10 mouse cellular contexts compared by ENCODE assay signal in the genomic region with DNA sequence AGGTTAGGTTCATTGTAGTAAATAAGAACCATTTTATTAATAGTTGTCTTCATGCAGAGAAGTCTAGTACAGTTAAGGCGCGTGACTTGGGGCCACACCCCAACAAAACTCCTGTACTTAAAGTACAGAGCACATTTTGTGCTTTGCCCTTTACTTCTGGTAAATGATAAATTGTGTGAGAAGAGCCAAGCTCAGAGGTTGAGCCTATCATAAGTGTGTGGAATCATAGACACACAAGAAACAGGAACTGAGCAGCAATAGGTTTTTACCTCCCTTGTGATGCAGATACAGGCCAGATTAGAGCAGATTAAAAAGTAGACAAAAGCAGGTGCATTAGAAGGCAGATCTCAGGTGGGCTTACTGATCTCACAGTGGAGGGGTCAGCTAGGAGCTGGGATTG. TPM values are rescaled to one million over a fixed set of nuclear protein-coding genes. Genes with fewer than 3 reads are reported as not detected.
DNase-seq lines count a peak whose midpoint lies in the region; ATAC-seq lines count a peak whose summit lies in the region.
"Had no signal": no experiment of that assay in that cellular context is flagged by ENCODE, and none has a peak within 500 bp of the region (broad histone marks: within the 10 kb centered on the region; RNA-seq: fewer than 3 reads in every experiment).

No protein-coding gene starts in this region.

- peaks cover 26% of the 10 kb centered on the region for H3K36me3 ChIP-seq in heart, embryonic 12.5 days
- peaks cover 22% of the 10 kb centered on the region for H3K36me3 ChIP-seq in lung, embryonic 15.5 days
- peaks cover 31% of the 10 kb centered on the region for H3K36me3 ChIP-seq in forebrain, embryonic 13.5 days (ENCODE audit: poor library complexity, severe bottlenecking)
- peaks cover 40% of the 10 kb centered on the region for H3K36me3 ChIP-seq in liver, embryonic 16.5 days (ENCODE audit: control insufficient read depth, insufficient read depth)

- ATAC-seq in heart, embryonic 12.5 days (ENCODE audit: insufficient number of reproducible peaks, low FRiP score), result no peak
- ATAC-seq in lung, embryonic 15.5 days (ENCODE audit: borderline replicate concordance, extremely low read depth, low FRiP score, low TSS enrichment), result no peak
- ATAC-seq in forebrain, embryonic 13.5 days, result no peak
- ATAC-seq in liver, embryonic 16.5 days (ENCODE audit: low read depth), result no peak

- 93% methylated on average over 2 of the region's 2 CpGs for WGBS in heart, embryonic 12.5 days
- WGBS in lung, embryonic 15.5 days, result 93% methylated on average over 2 of the region's 2 CpGs
- 96% methylated on average over 2 of the region's 2 CpGs for WGBS in forebrain, embryonic 13.5 days
- 77% methylated on average over 2 of the region's 2 CpGs for WGBS in liver, embryonic 16.5 days (ENCODE audit: insufficient replicate concordance)

- H3K4me1 ChIP-seq in heart, embryonic 12.5 days (replicated peaks), result peaks cover 21% of the 10 kb centered on the region
- peaks cover 36% of the 10 kb centered on the region for H3K4me1 ChIP-seq in lung, embryonic 15.5 days
- peaks cover 45% of the 10 kb centered on the region for H3K4me1 ChIP-seq in forebrain, embryonic 13.5 days
- H3K4me1 ChIP-seq in liver, embryonic 16.5 days (ENCODE audit: control insufficient read depth, low read depth, low read length), result peaks cover 19% of the 10 kb centered on the region

- peak overlapping the region; percentile 48 for H3K4me2 ChIP-seq in heart, embryonic 12.5 days
- H3K4me2 ChIP-seq in lung, embryonic 15.5 days, result peak overlapping the region; percentile 7
- peak overlapping the region; percentile 47 for H3K4me2 ChIP-seq in forebrain, embryonic 13.5 days
- peak overlapping the region; percentile 74 for H3K4me2 ChIP-seq in liver, embryonic 16.5 days (ENCODE audit: low read depth, low read length)

- peak overlapping the region; percentile 48; the same call in 1 of the 2 replicates for H3K9ac ChIP-seq in heart, embryonic 12.5 days
- no peak overlapping the region for H3K9ac ChIP-seq in lung, embryonic 15.5 days
- peak overlapping the region; percentile 30; the same call in 1 of the 2 replicates for H3K9ac ChIP-seq in forebrain, embryonic 13.5 days
- peak overlapping the region; percentile 12; the same call in 1 of the 2 replicates for H3K9ac ChIP-seq in liver, embryonic 16.5 days (ENCODE audit: low read depth, low read length)

- no peak overlapping the region for H3K27ac ChIP-seq in heart, embryonic 12.5 days (ENCODE audit: poor library complexity, severe bottlenecking)
- H3K27ac ChIP-seq in lung, embryonic 15.5 days, result no peak overlapping the region
- no peak overlapping the region for H3K27ac ChIP-seq in forebrain, embryonic 13.5 days
- H3K27ac ChIP-seq in liver, embryonic 16.5 days (ENCODE audit: low read length), result no peak overlapping the region

- peak overlapping the region; percentile 9; the same call in 1 of the 2 replicates for H3K4me3 ChIP-seq in heart, embryonic 12.5 days
- no peak overlapping the region for H3K4me3 ChIP-seq in lung, embryonic 15.5 days
- H3K4me3 ChIP-seq in forebrain, embryonic 13.5 days, result peak overlapping the region; percentile 11; the same call in 1 of the 2 replicates
- peak overlapping the region; percentile 86 for H3K4me3 ChIP-seq in liver, embryonic 16.5 days (ENCODE audit: low read depth, low read length)

- H3K9me3 ChIP-seq in heart, embryonic 12.5 days (replicated peaks), result no peaks in the 10 kb centered on the region
- no peaks in the 10 kb centered on the region for H3K9me3 ChIP-seq in lung, embryonic 15.5 days
- no peaks in the 10 kb centered on the region for H3K9me3 ChIP-seq in forebrain, embryonic 13.5 days (replicated peaks)
- no peaks in the 10 kb centered on the region for H3K9me3 ChIP-seq in liver, embryonic 16.5 days (replicated peaks; ENCODE audit: control insufficient read depth, low read length)

- no peaks in the 10 kb centered on the region for H3K27me3 ChIP-seq in heart, embryonic 12.5 days (replicated peaks)
- no peaks in the 10 kb centered on the region for H3K27me3 ChIP-seq in lung, embryonic 15.5 days
- no peaks in the 10 kb centered on the region for H3K27me3 ChIP-seq in forebrain, embryonic 13.5 days
- no peaks in the 10 kb centered on the region for H3K27me3 ChIP-seq in liver, embryonic 16.5 days (ENCODE audit: control insufficient read depth, insufficient read depth, low read depth, low read length)

- no peak for DNase-seq in heart, postnatal 4 days
- no peak for DNase-seq in lung, postnatal 14 days
- DNase-seq in testis, postnatal 14 days (ENCODE audit: low spot score), result no peak
- DNase-seq in left cerebral cortex, adult 8-10 months (ENCODE audit: low spot score in 2 of 2), result no peak
- DNase-seq: cerebellum, postnatal 25 days; right cerebral cortex, adult 18-20 months had no signal

RNA-seq across cellular contexts. Expression of a gene that starts 3.0 kb away (rescaled TPM):
- 24.3 and 28.3 TPM in 2 replicates for polyA plus RNA-seq in heart, embryonic 12.5 days (2016; fragmentation: Nextera tagmentation; extraction: Ambion mirVana)
- 10 to 100 TPM; 10.3 to 11.1 TPM for total RNA-seq in heart, postnatal 4 days (2021)
- polyA plus RNA-seq in lung, embryonic 15.5 days (2015; fragmentation: Nextera tagmentation; extraction: Ambion mirVana), result 27.9 and 29.5 TPM in 2 replicates
- polyA plus RNA-seq in forebrain, embryonic 13.5 days (2015; fragmentation: Nextera tagmentation; extraction: Ambion mirVana), result 26.3 and 27.6 TPM in 2 replicates
- polyA plus RNA-seq in liver, embryonic 16.5 days (2015; fragmentation: Nextera tagmentation; extraction: Ambion mirVana), result 36.1 and 41.4 TPM in 2 replicates
- 1 to 10 TPM in 3 of 4 experiments, under 1 TPM in 1; 0.70 to 2.0 (median 1.1) TPM for total RNA-seq in left cerebral cortex, adult 8-10 months (2022)

RNA-seq across cellular contexts. Expression of a gene that starts 3.2 kb away (rescaled TPM):
- polyA plus RNA-seq in heart, embryonic 12.5 days (2016; fragmentation: Nextera tagmentation; extraction: Ambion mirVana), result 51.6 and 53.3 TPM in 2 replicates
- total RNA-seq in heart, postnatal 4 days (2021), result 10 to 100 TPM; 23.4 to 27.3 TPM
- 81.9 and 85.9 TPM in 2 replicates for polyA plus RNA-seq in lung, embryonic 15.5 days (2015; fragmentation: Nextera tagmentation; extraction: Ambion mirVana)
- 80.5 and 82.5 TPM in 2 replicates for polyA plus RNA-seq in forebrain, embryonic 13.5 days (2015; fragmentation: Nextera tagmentation; extraction: Ambion mirVana)
- 101 and 110 TPM in 2 replicates for polyA plus RNA-seq in liver, embryonic 16.5 days (2015; fragmentation: Nextera tagmentation; extraction: Ambion mirVana)
- 1 to 10 TPM in 1 of 4 experiments, under 1 TPM in 3; 0.46 to 1.6 (median 0.56) TPM for total RNA-seq in left cerebral cortex, adult 8-10 months (2022)

RNA-seq across cellular contexts. Expression of a gene that starts 41.3 kb away (rescaled TPM):
- polyA plus RNA-seq in heart, embryonic 12.5 days (2016; fragmentation: Nextera tagmentation; extraction: Ambion mirVana), result 54.8 and 56.7 TPM in 2 replicates
- total RNA-seq in heart, postnatal 4 days (2021), result 10 to 100 TPM; 47.7 to 48.9 TPM
- polyA plus RNA-seq in lung, embryonic 15.5 days (2015; fragmentation: Nextera tagmentation; extraction: Ambion mirVana), result 39.0 and 39.5 TPM in 2 replicates
- polyA plus RNA-seq in forebrain, embryonic 13.5 days (2015; fragmentation: Nextera tagmentation; extraction: Ambion mirVana), result 38.3 and 43.2 TPM in 2 replicates
- 28.2 and 29.5 TPM in 2 replicates for polyA plus RNA-seq in liver, embryonic 16.5 days (2015; fragmentation: Nextera tagmentation; extraction: Ambion mirVana)
- total RNA-seq in left cerebral cortex, adult 8-10 months (2022), result 10 to 100 TPM; 28.7 to 31.9 (median 29.8) TPM

RNA-seq across cellular contexts. Expression of a gene that starts 53.6 kb away (rescaled TPM):
- polyA plus RNA-seq in heart, embryonic 12.5 days (2016; fragmentation: Nextera tagmentation; extraction: Ambion mirVana), result 34.2 and 34.7 TPM in 2 replicates
- 10 to 100 TPM; 26.4 to 27.1 TPM for total RNA-seq in heart, postnatal 4 days (2021)
- 31.0 and 33.9 TPM in 2 replicates for polyA plus RNA-seq in lung, embryonic 15.5 days (2015; fragmentation: Nextera tagmentation; extraction: Ambion mirVana)
- polyA plus RNA-seq in forebrain, embryonic 13.5 days (2015; fragmentation: Nextera tagmentation; extraction: Ambion mirVana), result 63.4 and 81.4 TPM in 2 replicates
- 10.6 and 13.2 TPM in 2 replicates for polyA plus RNA-seq in liver, embryonic 16.5 days (2015; fragmentation: Nextera tagmentation; extraction: Ambion mirVana)
- 10 to 100 TPM; 54.9 to 58.7 (median 55.9) TPM for total RNA-seq in left cerebral cortex, adult 8-10 months (2022)

Comparison
In these comparisons a context has a peak if more than half of its experiments do, and no peak if none do; other contexts are left out.
1. H3K4me2 ChIP-seq: peak in every context shown above with its lines; median percentile 74 in liver, embryonic 16.5 days; 48 in heart, embryonic 12.5 days; 47 in forebrain, embryonic 13.5 days; 7 in lung, embryonic 15.5 days.